In genomic region chr13:37778594-37779231, GRCm38 (mm10) we compare ENCODE assay signal across 8 mouse cellular contexts. TPM values are rescaled to one million over a fixed set of nuclear protein-coding genes. Genes with fewer than 3 reads are reported as not detected.
DNase-seq lines count a peak whose midpoint lies in the region; ATAC-seq and TF ChIP-seq lines count a peak whose summit lies in the region.

No protein-coding gene starts in this region.

- 2% methylated on average over 33 of the region's 33 CpGs for WGBS in liver, adult 2 months
- under 1% methylated on average over 33 of the region's 33 CpGs for WGBS in kidney, adult 2 months
- WGBS in limb, embryonic 14.5 days, result 0% methylated on average over 25 of the region's 33 CpGs
- under 1% methylated on average over 33 of the region's 33 CpGs for WGBS in midbrain, embryonic 14.5 days

- no peak for TF ChIP-seq POLR2A in liver, adult 2 months (IDR thresholded peaks at IDR 0.05; ENCODE audit: extremely low read depth, insufficient read depth, low read length)
- TF ChIP-seq POLR2A in kidney, adult 2 months (IDR thresholded peaks at IDR 0.05; ENCODE audit: low read depth, low read length), result no peak
- TF ChIP-seq POLR2A in limb, embryonic 14.5 days (IDR thresholded peaks at IDR 0.05; ENCODE audit: borderline replicate concordance, extremely low read depth, insufficient read depth, insufficient read length), result no peak

- H3K36me3 ChIP-seq in liver, adult 2 months (ENCODE audit: control insufficient read depth, insufficient read depth, low read length), result no peaks in the 10 kb centered on the region
- H3K36me3 ChIP-seq in kidney, adult 2 months (ENCODE audit: control insufficient read depth, insufficient read depth, low read length), result no peaks in the 10 kb centered on the region
- H3K36me3 ChIP-seq in limb, embryonic 14.5 days (ENCODE audit: control insufficient read depth, insufficient read depth, low read length), result no peaks in the 10 kb centered on the region
- no peaks in the 10 kb centered on the region for H3K36me3 ChIP-seq in midbrain, embryonic 14.5 days (ENCODE audit: control insufficient read depth, insufficient read depth, low read length)

- H3K4me1 ChIP-seq in liver, adult 2 months (ENCODE audit: control insufficient read depth, insufficient read depth, low read length), result peaks cover 7% of the 10 kb centered on the region
- no peaks in the 10 kb centered on the region for H3K4me1 ChIP-seq in kidney, adult 2 months (ENCODE audit: control insufficient read depth, insufficient read depth, low read length)
- H3K4me1 ChIP-seq in limb, embryonic 14.5 days (ENCODE audit: control insufficient read depth, insufficient read depth, low read length), result peaks cover 9% of the 10 kb centered on the region; the same call in 1 of the 2 replicates
- peaks cover 15% of the 10 kb centered on the region; the same call in 1 of the 2 replicates for H3K4me1 ChIP-seq in midbrain, embryonic 14.5 days (ENCODE audit: control insufficient read depth, insufficient read depth, low read length)

- peak overlapping the region; percentile 68 for H3K9ac ChIP-seq in liver, adult 2 months (ENCODE audit: low read depth, low read length)
- H3K9ac ChIP-seq in limb, embryonic 14.5 days (ENCODE audit: low read depth, low read length, severe bottlenecking), result peak overlapping the region; percentile 72
- peak overlapping the region; percentile 48 for H3K9ac ChIP-seq in midbrain, embryonic 14.5 days (replicated peaks; ENCODE audit: low read length)

- ATAC-seq in granulocyte monocyte progenitor cell, adult 5-6 weeks (replicated peaks; ENCODE audit: poor library complexity, severe bottlenecking), result peak; percentile 12
- ATAC-seq in limb, embryonic 14.5 days (ENCODE audit: low FRiP score, low read depth), result peak; percentile 69
- ATAC-seq in midbrain, embryonic 14.5 days (ENCODE audit: low FRiP score, low TSS enrichment), result peak; percentile 61

- peak overlapping the region; percentile 100 for H3K4me2 ChIP-seq in limb, embryonic 14.5 days (replicated peaks; ENCODE audit: low read depth, low read length, severe bottlenecking)
- H3K4me2 ChIP-seq in midbrain, embryonic 14.5 days (ENCODE audit: low read length), result peak overlapping the region; percentile 100

- H3K4me3 ChIP-seq in liver, adult 2 months (ENCODE audit: insufficient read depth, low read depth, low read length), result peak overlapping the region; percentile 74
- H3K4me3 ChIP-seq in kidney, adult 2 months (ENCODE audit: insufficient read depth, low read depth, low read length), result peak overlapping the region; percentile 51
- peak overlapping the region; percentile 63 for H3K4me3 ChIP-seq in limb, embryonic 14.5 days (replicated peaks; ENCODE audit: low read length)
- peak overlapping the region; percentile 55 for H3K4me3 ChIP-seq in midbrain, embryonic 14.5 days (replicated peaks; ENCODE audit: low read depth, low read length)

- H3K27ac ChIP-seq in liver, adult 2 months (replicated peaks; ENCODE audit: insufficient read depth, low read depth, low read length), result peak overlapping the region; percentile 10; the same call in 1 of the 2 replicates
- no peak overlapping the region for H3K27ac ChIP-seq in kidney, adult 2 months (ENCODE audit: insufficient read depth, low read depth, low read length)
- H3K27ac ChIP-seq in limb, embryonic 14.5 days (replicated peaks; ENCODE audit: low read depth, low read length), result peak overlapping the region; percentile 33; the same call in 1 of the 2 replicates
- no peak overlapping the region for H3K27ac ChIP-seq in midbrain, embryonic 14.5 days (replicated peaks; ENCODE audit: low read depth, low read length)

- TF ChIP-seq CTCF in liver, adult 2 months (IDR thresholded peaks at IDR 0.05; ENCODE audit: low read depth, low read length), result no peak
- no peak for TF ChIP-seq CTCF in kidney, adult 2 months (conservative IDR thresholded peaks at IDR 0.05; ENCODE audit: insufficient read depth, insufficient read length, low read depth, low read length)

- H3K9me3 ChIP-seq in limb, embryonic 14.5 days (ENCODE audit: control insufficient read depth, low read length), result no peaks in the 10 kb centered on the region
- no peaks in the 10 kb centered on the region for H3K9me3 ChIP-seq in midbrain, embryonic 14.5 days (ENCODE audit: control insufficient read depth, low read length)

- no peak for DNase-seq in liver, adult 2 months (ENCODE audit: extremely low read depth, low read depth, low spot score)
- no peak for DNase-seq in liver
- peak; percentile 56 for DNase-seq in embryo, embryonic 11 days
- peak; percentile 47 for DNase-seq in kidney, adult 2 months
- peak; percentile 41 for DNase-seq in limb, embryonic 14.5 days (ENCODE audit: low spot score)
- peak; percentile 70 for DNase-seq in midbrain, embryonic 14.5 days
- DNase-seq in spleen, postnatal 36 days (ENCODE audit: low spot score in 2 of 2), result peak; percentile 38 to 41

- H3K79me2 ChIP-seq in liver, adult 2 months (ENCODE audit: control insufficient read depth, insufficient read depth, low read length), result no peaks in the 10 kb centered on the region

- H3K27me3 ChIP-seq in liver, adult 2 months (ENCODE audit: control insufficient read depth, insufficient read depth, low read length), result no peaks in the 10 kb centered on the region
- no peaks in the 10 kb centered on the region for H3K27me3 ChIP-seq in kidney, adult 2 months (replicated peaks; ENCODE audit: control insufficient read depth, insufficient read depth, low read length)
- no peaks in the 10 kb centered on the region; the same call in 1 of the 2 replicates for H3K27me3 ChIP-seq in limb, embryonic 14.5 days (ENCODE audit: control insufficient read depth, insufficient read depth, low read length)
- H3K27me3 ChIP-seq in midbrain, embryonic 14.5 days (ENCODE audit: control insufficient read depth, insufficient read depth, low read length), result peaks cover 29% of the 10 kb centered on the region; the same call in 1 of the 2 replicates

RNA-seq across cellular contexts. Expression of gene Rreb1, which starts 0.5 kb away (rescaled TPM):
- 9.0 and 11.7 TPM in 2 replicates for total RNA-seq in liver, adult 2 months (2014; rRNA removed)
- polyA plus RNA-seq in liver, adult 2 months (2012; rRNA removed), result 12.4 and 13.6 TPM in 2 replicates
- total RNA-seq in granulocyte monocyte progenitor cell, adult 5-6 weeks (2014; fragmentation: Nextera tagmentation), result 70.6 and 91.9 TPM in 2 replicates
- 25.2 and 30.9 TPM in 2 replicates for total RNA-seq in granulocyte monocyte progenitor cell, adult 5-6 weeks (2017)
- 16.7 and 18.3 TPM in 2 replicates for polyA plus RNA-seq in kidney, adult 2 months (2012; rRNA removed)
- polyA plus RNA-seq in limb, embryonic 14.5 days (2012; rRNA removed), result 21.4 and 22.4 TPM in 2 replicates
- 19.0 and 22.8 TPM in 2 replicates for polyA plus RNA-seq in limb, embryonic 14.5 days (2014; fragmentation: Nextera tagmentation; extraction: Ambion mirVana)
- polyA plus RNA-seq in midbrain, embryonic 14.5 days (2014; fragmentation: Nextera tagmentation; extraction: Ambion mirVana), result 1.8 and 3.9 TPM in 2 replicates

Comparison
In these comparisons a context has a peak if more than half of its experiments do, and no peak if none do; other contexts are left out.
1. DNase-seq: peak in embryo, embryonic 11 days (single experiment), kidney, adult 2 months (single experiment), limb, embryonic 14.5 days (single experiment), midbrain, embryonic 14.5 days (single experiment) and spleen, postnatal 36 days (2 of 2); none in liver, adult 2 months (single experiment) and liver (single experiment).
2. H3K27ac ChIP-seq: peak in liver, adult 2 months (single experiment) and limb, embryonic 14.5 days (single experiment); none in kidney, adult 2 months (single experiment) and midbrain, embryonic 14.5 days (single experiment).
3. ATAC-seq: peak in every context shown above with its lines; median percentile 69 in limb, embryonic 14.5 days; 61 in midbrain, embryonic 14.5 days; 12 in granulocyte monocyte progenitor cell, adult 5-6 weeks.
4. Peak in every context shown above with its lines, with median percentiles within 50 percentile points of each other: H3K4me3 ChIP-seq and H3K9ac ChIP-seq.